Mouse (Mus musculus) forebrain, postnatal 0 days (tissue): ENCODE data around the gene Rep15. TPM values are rescaled to one million over a fixed set of nuclear protein-coding genes. Genes with fewer than 3 reads are reported as not detected.

ENCODE experiments used
- ATAC-seq: fragments of 200-750 bp; cut with Nextera tagmentation; 2 replicates; pipeline ENCODE4 v1.8.0; 2017; ENCODE audit warnings: mild to moderate bottlenecking, moderate library complexity
- DNase-seq: peaks from one replicate; pipeline ENCODE4 v3.0.0-alpha.2; 2015
- H3K27ac ChIP-seq: fragments of 300-500 bp; sonication (generic); 2 replicates; pipeline ENCODE4 v1.5.1; 2014; ENCODE audit warnings: low read depth, mild to moderate bottlenecking, antibody characterized with exemption, low read length, moderate library complexity, mixed read lengths
- H3K27me3 ChIP-seq: fragments of 300-500 bp; sonication (generic); 2 replicates; pipeline ENCODE4 v1.6.1; 2014; ENCODE audit warnings: mild to moderate bottlenecking, low read length, mixed read lengths; ENCODE audit not compliant: insufficient read depth
- H3K36me3 ChIP-seq: fragments of 300-500 bp; sonication (generic); 2 replicates; pipeline ENCODE4 v1.6.1; 2014; ENCODE audit warnings: mild to moderate bottlenecking, moderate library complexity; ENCODE audit not compliant: insufficient read depth
- H3K4me1 ChIP-seq: fragments of 300-500 bp; sonication (generic); 2 replicates; pipeline ENCODE4 v1.6.1; 2014; ENCODE audit warnings: antibody characterized with exemption; ENCODE audit not compliant: insufficient read depth
- H3K4me2 ChIP-seq: fragments of 300-500 bp; sonication (generic); 2 replicates; pipeline ENCODE4 v1.6.1; 2014; ENCODE audit warnings: low read depth, mild to moderate bottlenecking, moderate library complexity
- H3K4me3 ChIP-seq: fragments of 300-500 bp; sonication (generic); 2 replicates; pipeline ENCODE4 v1.5.1; 2014; ENCODE audit warnings: low read depth, low read length, mixed read lengths
- H3K9ac ChIP-seq: fragments of 300-500 bp; sonication (generic); 2 replicates; pipeline ENCODE4 v1.6.1; 2014; ENCODE audit warnings: mild to moderate bottlenecking
- H3K9me3 ChIP-seq: fragments of 300-500 bp; sonication (generic); 2 replicates; pipeline ENCODE4 v1.6.1; 2016; ENCODE audit warnings: low read length
- CTCF ChIP-seq: sonication (generic); IDR thresholded peaks from 2 replicates; pipeline ENCODE4 v1.5.1; 2016; ENCODE audit warnings: antibody characterized with exemption, control low read depth, low read depth
- WGBS: fragments of 180-500 bp; shearing (Covaris S2); extraction: QIAGEN DNeasy Blood & Tissue Kit; methylation state at CpG from one replicate; pipeline ENCODE4 v1.1.7; 2014; 5-methylcytosine and 5-hydroxymethylcytosine counted together
- polyA plus RNA-seq: library from polyadenylated mRNA; unstranded; fragments of >200 nt; fragmentation: Nextera tagmentation; extraction: Ambion mirVana; gene quantifications from 2 replicates; pipeline ENCODE4 v1.2.1, GENCODE M21; 2015
- total RNA-seq: library from RNA; depleted of rRNA; stranded (reverse); fragments of >200 nt; gene quantifications from 2 replicates; pipeline ENCODE4 v1.2.3, GENCODE M21; 2014; rRNA removed

The Rep15 gene
- total RNA-seq (1.0 and 1.1 TPM in 2 replicates), polyA plus RNA-seq (0.35 and 0.74 TPM in 2 replicates)

DNA sequence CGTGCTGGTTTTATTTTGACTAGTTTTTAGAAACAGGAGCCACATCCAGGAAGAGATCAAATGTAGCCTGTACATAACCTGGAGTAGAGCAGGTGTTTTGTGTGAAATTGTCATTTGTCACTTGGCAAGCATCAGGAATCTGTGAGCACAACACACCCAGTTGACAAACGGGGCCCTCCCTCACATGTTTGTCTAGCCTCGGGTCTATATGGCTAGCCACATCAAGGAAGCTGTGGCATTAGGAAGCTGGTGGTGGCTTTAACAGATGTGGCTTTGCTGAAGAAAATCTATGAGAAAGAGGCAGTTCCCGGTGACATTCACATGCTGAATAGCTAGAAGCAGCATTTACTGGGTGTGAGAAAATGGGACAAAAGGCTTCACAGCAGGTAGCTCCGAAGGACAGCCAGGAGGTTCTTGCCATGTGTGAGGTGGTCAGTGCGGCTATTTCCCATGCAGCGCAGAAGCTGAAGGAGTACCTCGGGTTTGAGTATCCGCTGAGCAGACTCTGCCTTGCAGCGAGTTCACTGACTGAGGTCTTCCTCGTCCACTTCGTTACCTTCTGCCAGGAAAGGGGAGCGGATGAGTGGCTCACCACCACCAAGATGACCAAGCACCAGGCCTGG lies at the start of gene Rep15:
Gene Rep15, plus strand, starts transcription at position 282 of the 623 bp plus-strand sequence.
- Histone ChIP-seq H3K4me1 (no peaks in the 10 kb centered on the region), H3K9ac (no peak within 1 kb of the TSS), H3K36me3 (no peaks in the 10 kb centered on the region), H3K4me3 (no peak within 1 kb of the TSS), H3K9me3 (no peaks in the 10 kb centered on the region), H3K27me3 (no peaks in the 10 kb centered on the region), H3K27ac (no peak within 1 kb of the TSS), H3K4me2 (no peak within 1 kb of the TSS)
- TF ChIP-seq CTCF: no peak
- 38% methylated on average over 13 of the region's 13 CpGs for WGBS
- DNase-seq (no peak), ATAC-seq (no peak)

DNA sequence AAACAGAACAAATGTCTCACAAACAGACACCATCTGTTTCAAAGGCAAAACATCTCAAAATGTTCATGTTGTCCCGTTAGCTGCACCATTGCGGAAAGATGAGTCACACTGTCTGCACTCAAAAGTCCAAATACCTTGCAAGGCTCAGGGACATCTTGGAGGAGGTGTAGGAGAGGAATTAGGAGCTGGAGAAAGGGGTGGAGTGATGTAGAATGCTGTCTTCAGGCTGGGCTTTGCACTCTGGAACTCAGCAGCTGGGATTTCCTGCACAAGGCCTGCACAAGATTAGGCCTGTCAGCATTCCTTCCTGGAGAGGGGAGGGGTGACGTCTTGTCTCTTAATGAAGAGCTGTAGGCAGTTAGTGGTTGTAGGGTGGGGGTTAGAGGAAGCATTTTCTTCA lies 47.8 kb upstream of the Rep15 start:
- WGBS: 70% methylated on average over 3 of the region's 3 CpGs
- H3K9ac ChIP-seq: no peak overlapping the region
- TF ChIP-seq CTCF: no peak
- no peak overlapping the region for H3K27ac ChIP-seq
- no peaks in the 10 kb centered on the region for H3K9me3 ChIP-seq
- no peaks in the 10 kb centered on the region for H3K27me3 ChIP-seq
- H3K4me3 ChIP-seq: no peak overlapping the region
- H3K36me3 ChIP-seq: no peaks in the 10 kb centered on the region
- H3K4me1 ChIP-seq: no peaks in the 10 kb centered on the region
- no peak for ATAC-seq
- no peak for DNase-seq
- H3K4me2 ChIP-seq: no peak overlapping the region

DNA sequence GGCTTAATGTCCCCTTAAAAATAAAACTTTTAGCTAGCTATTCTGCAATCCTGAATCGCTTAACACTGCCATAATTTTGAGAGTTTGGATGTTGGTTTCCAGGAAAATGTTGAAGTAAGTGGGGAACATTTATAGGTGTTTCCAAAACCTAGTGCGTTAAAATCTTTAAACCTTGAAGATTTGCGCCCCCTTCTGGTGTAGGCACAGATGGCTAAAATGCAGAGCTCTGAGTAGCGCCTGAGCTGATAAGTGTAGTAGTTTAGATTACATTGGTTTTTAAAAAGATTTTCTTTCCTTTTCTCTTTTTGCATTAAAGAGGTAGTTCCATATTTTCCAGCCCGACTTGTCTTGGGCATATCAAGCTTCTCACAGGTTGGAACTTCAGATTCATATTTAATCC lies 38.1 kb upstream of the Rep15 start:
- Histone ChIP-seq H3K36me3 (0 out of 2 replicates have a peak, but pooled peaks cover 3% of the 10 kb centered on the region), H3K4me2 (no peak overlapping the region), H3K4me3 (no peak overlapping the region), H3K4me1 (no peaks in the 10 kb centered on the region), H3K9me3 (no peaks in the 10 kb centered on the region), H3K27ac (no peak overlapping the region), H3K27me3 (no peaks in the 10 kb centered on the region), H3K9ac (no peak overlapping the region)
- ATAC-seq (peak; percentile 47; the same call in 1 of the 2 replicates), DNase-seq (peak; percentile 81)
- peak; percentile 74 for TF ChIP-seq CTCF
- WGBS: 41% methylated on average over 5 of the region's 5 CpGs

DNA sequence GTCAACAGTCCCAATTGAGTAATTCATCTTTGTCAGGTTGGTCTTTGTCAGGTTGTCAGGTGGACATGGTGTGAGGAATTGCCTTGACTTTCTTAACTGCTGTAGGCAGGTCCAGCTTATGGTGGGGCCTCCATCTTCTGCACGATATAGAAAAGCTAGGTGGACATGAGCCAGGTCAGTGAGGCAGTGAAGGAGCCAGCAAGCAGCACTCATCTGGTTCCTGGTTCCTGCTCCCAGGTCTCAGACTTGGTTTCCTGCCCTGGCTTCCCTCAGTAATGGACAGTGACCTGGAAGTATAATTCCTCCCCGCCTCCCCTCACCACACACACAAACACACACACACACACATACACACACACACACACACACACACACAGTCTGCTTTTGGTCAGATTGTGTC lies 37.0 kb upstream of the Rep15 start:
- WGBS: 95% methylated on average over 2 of the region's 2 CpGs
- Histone ChIP-seq H3K4me2 (no peak overlapping the region), H3K9ac (no peak overlapping the region), H3K9me3 (no peaks in the 10 kb centered on the region), H3K36me3 (0 out of 2 replicates have a peak, but pooled peaks cover 3% of the 10 kb centered on the region), H3K27me3 (no peaks in the 10 kb centered on the region), H3K4me1 (no peaks in the 10 kb centered on the region), H3K4me3 (no peak overlapping the region), H3K27ac (no peak overlapping the region)
- no peak for DNase-seq
- no peak for TF ChIP-seq CTCF
- no peak for ATAC-seq

DNA sequence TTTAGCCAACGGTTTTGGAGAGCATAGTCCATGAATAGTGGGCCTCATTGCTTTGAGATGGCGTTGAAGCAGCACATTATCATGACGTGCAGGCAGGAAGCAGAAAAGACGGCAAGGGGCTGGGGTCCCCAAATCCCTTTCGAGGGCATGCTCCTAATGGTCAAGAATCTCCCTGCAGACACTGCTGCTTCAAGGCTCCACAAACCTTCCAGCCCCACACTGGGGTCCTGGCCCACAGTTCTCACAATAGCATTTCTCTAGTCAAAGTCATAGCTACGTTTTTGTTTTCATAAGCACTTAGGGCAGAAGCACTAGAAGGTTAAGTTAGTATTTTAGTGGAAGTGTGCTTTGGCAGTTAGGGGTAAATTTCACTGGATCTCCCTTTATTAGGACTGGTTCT lies 36.5 kb upstream of the Rep15 start:
- no peaks in the 10 kb centered on the region for H3K9me3 ChIP-seq
- H3K36me3 ChIP-seq: 0 out of 2 replicates have a peak, but pooled peaks cover 3% of the 10 kb centered on the region
- no peak overlapping the region for H3K9ac ChIP-seq
- H3K4me2 ChIP-seq: no peak overlapping the region
- no peak overlapping the region for H3K27ac ChIP-seq
- ATAC-seq: no peak
- no peak overlapping the region for H3K4me3 ChIP-seq
- no peak for TF ChIP-seq CTCF
- H3K27me3 ChIP-seq: no peaks in the 10 kb centered on the region
- no peak for DNase-seq
- WGBS: 83% methylated on average over 6 of the region's 6 CpGs
- no peaks in the 10 kb centered on the region for H3K4me1 ChIP-seq

DNA sequence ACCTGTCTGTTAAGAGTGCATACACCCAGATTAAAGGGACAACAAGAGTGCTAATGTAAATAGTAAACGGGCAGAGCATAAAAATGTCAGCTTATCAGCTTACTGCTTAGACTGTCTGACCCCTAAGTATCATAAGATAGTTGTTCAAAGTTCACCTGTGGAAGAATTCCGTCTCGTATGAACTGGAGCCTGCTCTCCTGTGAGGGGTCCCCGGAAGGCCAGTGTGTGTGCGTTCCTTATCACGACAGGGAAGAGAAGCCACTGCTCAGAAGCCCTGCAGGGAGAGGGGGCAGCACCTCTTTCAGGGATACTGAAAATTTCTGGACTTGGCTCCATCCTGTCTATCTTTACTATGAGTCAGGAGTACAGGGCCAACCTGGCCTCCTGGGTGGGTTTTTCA lies 35.4 kb upstream of the Rep15 start:
- Histone ChIP-seq H3K4me3 (no peak overlapping the region), H3K27me3 (no peaks in the 10 kb centered on the region), H3K9me3 (no peaks in the 10 kb centered on the region), H3K9ac (no peak overlapping the region), H3K36me3 (0 out of 2 replicates have a peak, but pooled peaks cover 3% of the 10 kb centered on the region), H3K27ac (no peak overlapping the region), H3K4me1 (no peaks in the 10 kb centered on the region), H3K4me2 (no peak overlapping the region)
- 93% methylated on average over 6 of the region's 6 CpGs for WGBS
- no peak for TF ChIP-seq CTCF
- DNase-seq (no peak), ATAC-seq (no peak)

DNA sequence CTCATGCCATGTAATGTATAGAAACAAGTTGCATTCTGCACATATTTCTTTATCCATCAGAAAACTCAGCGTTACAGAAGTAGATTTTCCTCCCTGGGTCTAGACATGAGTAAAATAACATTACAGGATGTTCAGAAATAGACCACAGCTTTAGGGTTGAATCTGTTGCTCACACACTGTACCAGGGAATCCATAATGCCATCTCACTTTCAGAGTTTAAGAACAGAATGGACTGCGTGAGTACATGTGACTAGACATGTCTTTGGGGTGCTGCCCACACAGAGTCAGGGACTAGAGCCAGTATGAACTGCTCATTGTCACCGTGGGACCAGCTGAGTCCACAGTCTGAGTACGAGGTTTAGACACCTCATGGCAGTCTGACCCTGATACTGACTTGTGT lies 33.7 kb upstream of the Rep15 start:
- 0 out of 2 replicates have a peak, but pooled peaks cover 3% of the 10 kb centered on the region for H3K36me3 ChIP-seq
- H3K4me2 ChIP-seq: no peak overlapping the region
- no peaks in the 10 kb centered on the region for H3K9me3 ChIP-seq
- no peaks in the 10 kb centered on the region for H3K4me1 ChIP-seq
- WGBS: 91% methylated on average over 4 of the region's 4 CpGs
- TF ChIP-seq CTCF: no peak
- ATAC-seq (no peak), DNase-seq (no peak)
- no peak overlapping the region for H3K4me3 ChIP-seq
- no peak overlapping the region for H3K27ac ChIP-seq
- no peak overlapping the region for H3K9ac ChIP-seq
- no peaks in the 10 kb centered on the region for H3K27me3 ChIP-seq
